Mouse (Mus musculus) frontal cortex, adult (tissue): ENCODE results near the gene Ctu2.

ENCODE experiments used
- ATAC-seq: cut with Nextera tagmentation; 2 replicates; pipeline ENCODE4 v1.9.2; 2017; ENCODE audit warnings: mild to moderate bottlenecking, moderate library complexity, mixed read lengths; ENCODE audit not compliant: low TSS enrichment

Gene Ctu2

GRCm38 (mm10) chr8:122484831-122485230, 8.9 kb downstream of the Ctu2 start:
- no peak for ATAC-seq

DNA sequence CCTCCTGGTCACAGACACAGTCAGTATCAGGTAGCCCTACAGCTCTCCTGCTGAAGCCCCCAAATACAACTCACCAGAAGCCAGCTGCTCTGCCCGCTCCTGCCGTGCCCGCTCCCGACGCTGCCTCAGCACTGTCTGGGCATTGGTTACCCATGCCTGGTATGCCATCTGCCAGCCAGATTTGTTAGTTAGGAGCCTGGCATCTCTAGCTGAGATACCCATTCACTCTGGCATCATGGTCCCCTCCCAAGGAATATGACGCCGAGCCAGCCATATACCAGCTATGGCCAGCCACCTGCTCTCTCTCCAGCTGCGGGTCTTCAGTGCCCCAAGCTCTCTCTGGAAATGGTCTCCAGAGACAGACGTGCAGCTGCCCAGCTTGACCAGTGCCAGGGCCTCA, 12.4 kb downstream of the Ctu2 start:
- ATAC-seq: no peak

- ATAC-seq: no peak
Measured at GRCm38 (mm10) chr8:122497016-122497734, 21.2 kb downstream of the Ctu2 start.

DNA sequence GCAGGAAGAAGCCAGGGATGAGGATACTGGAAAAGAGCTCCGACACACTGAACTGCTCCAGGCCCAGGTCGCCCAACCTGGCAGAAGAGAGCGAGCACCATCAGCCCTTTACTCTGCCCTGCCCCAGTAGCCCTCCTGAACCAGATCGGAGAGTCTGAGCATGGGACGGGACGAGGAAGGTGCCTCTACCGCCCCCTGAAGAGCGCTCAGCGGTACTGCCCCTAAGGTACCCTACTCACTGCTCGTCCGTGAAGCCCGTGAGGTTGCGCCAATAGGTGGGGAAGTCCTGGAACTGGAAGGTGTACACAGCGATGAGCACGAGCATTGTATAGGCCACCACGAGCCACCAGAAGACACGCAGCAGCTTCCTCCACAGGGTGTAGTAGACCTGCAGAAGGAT, 22.0 kb downstream of the Ctu2 start:
- no peak for ATAC-seq

GRCm38 (mm10) chr8:122500856-122501255, 24.9 kb downstream of the Ctu2 start:
- ATAC-seq: peak; percentile 74

DNA sequence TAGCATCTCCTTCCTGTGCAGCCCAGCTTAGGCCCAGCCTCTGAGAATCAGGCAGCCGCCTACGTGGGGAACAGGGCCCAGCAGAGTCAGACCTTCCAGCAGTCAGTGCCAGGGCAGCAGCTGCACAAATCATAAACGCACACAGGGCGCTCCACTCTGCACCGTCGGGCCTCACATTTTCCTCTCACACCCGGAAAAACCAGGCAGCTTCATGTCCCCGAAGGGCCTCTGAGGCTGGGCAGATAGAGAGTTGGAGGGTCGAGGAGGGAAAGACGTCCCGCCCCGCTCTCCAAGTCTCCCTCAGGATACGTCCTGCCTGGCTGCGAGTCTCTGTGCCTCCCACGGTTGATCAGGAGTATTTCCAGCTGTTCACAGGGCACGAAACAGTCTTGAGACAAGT, 35.6 kb downstream of the Ctu2 start:
- ATAC-seq: no peak

DNA sequence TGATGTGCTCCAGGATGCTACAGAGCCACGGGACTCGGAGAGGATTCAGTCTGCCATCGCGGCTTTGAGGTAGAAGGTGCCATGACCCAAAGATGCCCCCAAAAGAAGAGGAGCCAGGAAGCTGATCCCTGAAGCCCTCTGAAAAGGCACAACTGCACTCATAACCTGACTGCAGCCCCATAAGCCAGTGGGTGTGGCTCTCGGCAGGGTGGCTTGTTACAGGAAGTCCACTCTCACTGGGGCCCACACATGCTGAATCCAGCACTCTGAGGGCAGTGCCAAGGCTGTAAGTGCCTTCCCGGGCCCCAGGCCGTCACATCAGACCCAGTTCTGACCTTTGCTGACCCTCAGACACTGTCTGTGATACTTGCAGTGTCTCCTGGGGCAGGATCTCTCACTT, 36.4 kb downstream of the Ctu2 start:
- no peak for ATAC-seq

- no peak for ATAC-seq
Measured at GRCm38 (mm10) chr8:122515699-122516098, 39.8 kb downstream of the Ctu2 start.

DNA sequence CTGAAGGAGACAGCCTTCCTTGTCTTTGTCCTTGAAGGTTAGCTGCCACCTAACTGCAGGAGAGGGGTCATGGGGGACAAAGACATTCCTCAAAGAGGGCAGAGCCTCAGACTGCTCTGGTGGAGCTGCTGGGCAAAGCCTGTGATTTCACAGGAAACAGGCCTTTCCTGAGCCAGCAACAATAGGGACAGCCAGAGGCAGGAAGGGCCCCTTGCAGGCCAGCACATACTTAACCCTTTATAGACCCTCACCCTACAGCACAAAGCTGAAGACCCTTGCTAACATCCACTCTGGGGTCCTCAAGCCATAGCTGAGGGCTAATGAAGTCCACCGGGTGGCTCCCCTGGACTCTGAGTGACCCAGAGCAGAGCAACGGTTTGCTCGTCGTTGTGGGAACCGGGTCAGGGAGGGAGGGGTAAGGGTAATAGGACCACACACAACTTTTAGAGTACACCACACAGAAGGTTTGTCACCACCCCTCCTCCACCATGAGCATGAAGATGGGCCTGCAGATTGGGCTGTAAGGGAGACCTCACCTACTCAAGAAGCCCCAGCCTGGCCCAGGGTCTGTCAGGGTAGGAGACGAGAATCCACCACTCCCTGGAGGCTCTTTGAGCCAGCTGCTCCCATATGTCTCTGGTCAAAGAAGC, 41.7 kb downstream of the Ctu2 start:
- ATAC-seq: no peak

DNA sequence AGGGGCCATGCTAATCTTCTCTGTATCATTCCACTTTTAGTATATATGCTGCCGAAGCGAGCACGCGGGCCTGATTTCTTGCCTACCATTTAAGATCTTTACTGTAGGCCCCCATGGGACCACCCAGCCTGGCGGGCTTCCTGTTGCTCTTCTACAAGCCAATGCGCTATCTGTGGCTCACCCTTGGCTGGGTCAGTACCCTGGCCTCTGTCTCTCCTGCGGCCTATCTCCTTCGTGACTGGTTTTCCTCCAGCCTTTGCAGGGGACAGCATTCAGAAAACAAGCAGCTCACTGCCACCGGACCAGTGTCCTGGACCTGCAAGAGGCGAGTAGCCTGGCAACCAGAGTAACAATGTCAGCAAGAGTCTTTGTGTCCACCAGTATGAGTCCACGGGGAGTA, 44.7 kb downstream of the Ctu2 start:
- ATAC-seq: no peak

DNA sequence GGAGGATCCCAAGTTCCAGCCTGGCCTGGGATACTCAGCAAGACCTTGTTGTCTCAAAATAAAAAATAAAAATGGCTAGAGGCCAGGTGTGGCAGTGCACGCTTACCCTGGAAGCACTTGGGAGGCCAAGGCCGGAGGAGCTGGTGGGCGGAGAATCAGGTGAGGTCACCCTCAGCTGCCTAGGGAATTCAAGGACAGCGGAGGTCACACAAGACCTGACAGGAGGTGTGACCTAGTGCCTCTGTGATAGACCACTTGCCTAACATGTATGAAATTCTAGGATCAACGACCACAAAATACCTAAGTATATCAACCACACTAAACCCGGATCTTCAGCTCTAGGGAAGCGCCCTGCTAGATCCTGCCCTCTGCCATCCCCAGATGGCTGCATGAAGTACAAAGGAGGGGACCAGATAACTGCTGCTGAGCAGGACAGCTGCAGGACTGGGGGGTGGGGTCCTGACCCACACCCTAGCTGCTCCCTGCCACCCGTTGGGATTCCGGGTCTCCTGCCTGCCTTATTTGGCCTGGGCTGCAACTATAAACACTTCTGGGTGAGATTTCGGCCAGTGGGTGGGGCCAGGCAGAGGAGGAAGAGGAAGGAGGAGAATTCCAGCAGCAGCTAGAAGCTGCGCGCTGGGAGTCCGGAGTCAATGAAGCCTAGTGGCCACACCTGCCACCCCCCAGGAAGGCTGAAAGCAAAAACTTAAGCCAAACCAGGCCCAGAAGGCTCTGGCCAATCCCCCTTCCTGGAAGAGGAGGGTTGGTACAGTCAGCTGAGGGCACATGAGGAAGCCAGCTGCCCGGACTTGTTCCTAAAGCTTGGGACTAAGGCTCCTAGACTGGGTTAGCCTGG, 47.1 kb downstream of the Ctu2 start:
- no peak for ATAC-seq

GRCm38 (mm10) chr8:122523652-122524360, 47.9 kb downstream of the Ctu2 start:
- peak; percentile 50 for ATAC-seq

DNA sequence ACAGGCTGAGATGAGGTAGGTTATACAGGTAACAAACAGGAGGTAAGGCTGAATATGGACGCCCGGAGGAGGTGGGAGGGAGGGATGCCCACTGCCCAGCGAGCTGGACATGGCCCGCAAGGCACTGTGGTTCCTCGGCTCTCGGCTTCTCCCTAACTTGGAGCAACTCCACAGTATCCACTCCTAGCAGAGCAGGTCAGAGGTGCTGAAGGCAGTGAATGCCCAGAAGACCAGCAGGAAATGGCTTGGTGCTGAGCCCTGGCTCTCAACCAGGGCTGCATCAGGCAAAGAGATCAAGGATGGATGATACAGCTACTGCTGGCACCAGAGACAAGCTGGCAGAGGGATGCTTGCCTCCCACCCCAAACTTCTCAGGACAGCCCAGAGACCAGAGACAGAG, 48.6 kb downstream of the Ctu2 start:
- no peak for ATAC-seq

DNA sequence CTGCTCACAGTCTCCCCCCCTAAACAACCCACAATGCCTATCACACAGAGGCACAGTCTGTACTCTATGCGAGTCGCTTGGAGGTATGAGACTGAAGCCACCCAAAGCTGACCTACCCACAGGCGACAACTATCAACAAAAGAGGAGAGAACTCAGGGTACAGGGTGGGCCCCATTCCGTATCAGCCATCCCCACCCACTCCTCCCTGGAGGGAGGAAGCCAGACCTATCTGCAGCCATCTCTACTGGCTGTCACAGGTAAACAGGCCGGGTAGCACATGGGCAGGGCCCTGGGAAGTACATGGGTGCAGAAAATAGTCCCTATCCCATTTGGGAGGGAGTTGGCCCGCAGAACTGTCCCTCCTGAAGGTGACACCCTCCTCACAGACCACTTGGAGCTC, 49.1 kb downstream of the Ctu2 start:
- no peak for ATAC-seq

DNA sequence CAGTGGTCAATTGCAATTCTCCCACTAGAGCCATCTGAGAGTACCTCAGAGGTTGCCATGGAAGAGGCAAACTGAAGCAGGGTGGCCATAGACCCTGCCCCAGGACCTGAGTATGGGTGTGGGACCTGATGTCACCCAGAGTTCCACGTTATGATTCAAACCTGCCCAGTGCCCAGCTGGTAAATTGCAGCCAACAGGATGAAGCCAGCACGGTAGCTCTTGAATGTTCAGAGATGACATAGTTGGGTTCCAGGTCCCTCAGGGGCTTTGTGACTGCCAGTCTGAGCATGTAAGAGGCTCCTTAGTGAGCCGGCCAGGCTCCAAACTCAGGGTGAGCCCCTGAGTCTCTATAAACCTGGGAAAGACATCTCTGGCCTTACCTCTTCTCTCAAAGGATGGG, 50.1 kb downstream of the Ctu2 start:
- no peak for ATAC-seq

GRCm38 (mm10) chr8:122526526-122527170, 50.7 kb downstream of the Ctu2 start:
- no peak for ATAC-seq

DNA sequence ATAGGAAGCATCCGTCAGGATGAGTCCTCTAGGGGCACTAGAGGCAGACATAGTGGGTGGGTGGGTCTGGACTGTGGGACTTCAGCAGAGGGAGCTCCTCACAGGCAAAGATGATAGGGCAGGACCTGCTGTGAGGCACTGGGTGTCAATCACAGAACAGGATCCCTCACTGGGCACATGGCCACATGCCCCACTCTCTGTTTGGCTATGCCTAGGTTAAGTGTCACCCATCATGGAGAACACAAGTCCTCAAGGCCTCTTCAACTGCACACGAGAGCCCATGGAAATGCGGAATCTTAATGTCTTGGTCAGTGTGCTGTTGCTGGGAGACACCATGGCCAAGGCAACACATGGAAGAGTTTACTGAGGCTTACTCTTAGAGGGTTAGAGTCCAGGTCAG, 52.0 kb downstream of the Ctu2 start:
- no peak for ATAC-seq

GRCm38 (mm10) chr8:122529159-122529558, 53.2 kb downstream of the Ctu2 start:
- ATAC-seq: no peak

- no peak for ATAC-seq
Measured at GRCm38 (mm10) chr8:122531312-122531711, 55.4 kb downstream of the Ctu2 start.
